Mouse (Mus musculus) kidney, adult 2 months (tissue): ENCODE results near the gene Agap3. TPM values are rescaled to one million over a fixed set of nuclear protein-coding genes. Genes with fewer than 3 reads are reported as not detected.
A peak's percentile ranks its signal among the peaks of the same experiment; 100 is the strongest.

ENCODE experiments used
- DNase-seq: peaks from one replicate; pipeline ENCODE4 v3.0.0; 2021
- H3K27ac ChIP-seq: fragments of 200-500 bp; 2 replicates; pipeline ENCODE4 v1.5.1; 2012; ENCODE audit warnings: low read depth, low read length, control low read depth, inconsistent platforms; ENCODE audit not compliant: insufficient read depth
- H3K27me3 ChIP-seq: fragments of 200-500 bp; replicated peaks from 2 replicates; pipeline ENCODE4 v1.6.1; 2012; ENCODE audit warnings: mild to moderate bottlenecking, moderate library complexity, low read length, inconsistent platforms; ENCODE audit not compliant: control insufficient read depth, insufficient read depth
- H3K36me3 ChIP-seq: fragments of 200-500 bp; 2 replicates; pipeline ENCODE4 v1.6.1; 2012; ENCODE audit warnings: mild to moderate bottlenecking, moderate library complexity, low read length, inconsistent platforms; ENCODE audit not compliant: control insufficient read depth, insufficient read depth
- H3K4me1 ChIP-seq: fragments of 200-500 bp; 2 replicates; pipeline ENCODE4 v1.6.1; 2011; ENCODE audit warnings: low read length; ENCODE audit not compliant: control insufficient read depth, insufficient read depth
- H3K4me3 ChIP-seq: fragments of 200-500 bp; 2 replicates; pipeline ENCODE4 v1.5.1; 2011; ENCODE audit warnings: mild to moderate bottlenecking, low read depth, low read length, control low read depth; ENCODE audit not compliant: insufficient read depth
- CTCF ChIP-seq: fragments of 200-500 bp; conservative IDR thresholded peaks from 2 replicates; pipeline ENCODE4 v1.5.1; 2011; ENCODE audit warnings: low read depth, mild to moderate bottlenecking, control low read depth, low read length, moderate library complexity, mixed read lengths; ENCODE audit not compliant: insufficient read depth, insufficient read length
- POLR2A ChIP-seq: fragments of 200-500 bp; IDR thresholded peaks from one replicate; pipeline ENCODE4 v1.6.1; 2011; ENCODE audit warnings: low read depth, low read length, control low read depth
- WGBS: fragments of 180-500 bp; shearing (Covaris S2); methylation state at CpG from one replicate; pipeline ENCODE4 v1.1.7; 2018; 5-methylcytosine and 5-hydroxymethylcytosine counted together
- polyA plus RNA-seq: library from polyadenylated mRNA; depleted of rRNA; stranded (reverse); fragments of >200 nt; gene quantifications from 2 replicates; pipeline ENCODE4 v1.2.3, GENCODE M21; 2012

Agap3 gene
- polyA plus RNA-seq, 1 experiment = 62.3 TPM

DNA sequence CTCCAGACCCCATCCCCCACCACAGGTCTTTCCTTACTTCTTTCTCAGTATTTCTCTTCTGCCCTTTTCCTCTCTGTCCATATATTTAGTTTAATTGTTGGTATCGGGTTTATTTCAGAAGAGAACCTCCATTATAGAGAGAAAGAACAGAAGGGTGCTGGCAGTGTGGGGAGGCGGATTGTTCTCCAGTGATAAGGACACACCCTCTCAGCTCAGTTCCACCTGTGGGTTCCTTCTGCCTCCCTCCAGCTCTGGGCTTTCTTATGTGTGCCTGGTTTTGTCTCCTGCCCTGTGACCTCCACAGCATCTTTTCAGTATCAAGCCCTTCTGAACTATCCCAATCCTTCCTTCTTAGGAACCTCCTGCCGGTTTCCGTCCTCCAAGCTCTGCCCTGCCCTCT is 72.5 kb downstream of the Agap3 start:
- Histone ChIP-seq H3K27ac (no peak overlapping the region), H3K4me3 (no peak overlapping the region), H3K36me3 (no peaks in the 10 kb centered on the region), H3K4me1 (no peaks in the 10 kb centered on the region), H3K27me3 (peaks cover 4% of the 10 kb centered on the region)
- no peak for DNase-seq
- TF ChIP-seq CTCF (no peak), POLR2A (no peak)
- WGBS = 18% methylated on average over 4 of the region's 4 CpGs

DNA sequence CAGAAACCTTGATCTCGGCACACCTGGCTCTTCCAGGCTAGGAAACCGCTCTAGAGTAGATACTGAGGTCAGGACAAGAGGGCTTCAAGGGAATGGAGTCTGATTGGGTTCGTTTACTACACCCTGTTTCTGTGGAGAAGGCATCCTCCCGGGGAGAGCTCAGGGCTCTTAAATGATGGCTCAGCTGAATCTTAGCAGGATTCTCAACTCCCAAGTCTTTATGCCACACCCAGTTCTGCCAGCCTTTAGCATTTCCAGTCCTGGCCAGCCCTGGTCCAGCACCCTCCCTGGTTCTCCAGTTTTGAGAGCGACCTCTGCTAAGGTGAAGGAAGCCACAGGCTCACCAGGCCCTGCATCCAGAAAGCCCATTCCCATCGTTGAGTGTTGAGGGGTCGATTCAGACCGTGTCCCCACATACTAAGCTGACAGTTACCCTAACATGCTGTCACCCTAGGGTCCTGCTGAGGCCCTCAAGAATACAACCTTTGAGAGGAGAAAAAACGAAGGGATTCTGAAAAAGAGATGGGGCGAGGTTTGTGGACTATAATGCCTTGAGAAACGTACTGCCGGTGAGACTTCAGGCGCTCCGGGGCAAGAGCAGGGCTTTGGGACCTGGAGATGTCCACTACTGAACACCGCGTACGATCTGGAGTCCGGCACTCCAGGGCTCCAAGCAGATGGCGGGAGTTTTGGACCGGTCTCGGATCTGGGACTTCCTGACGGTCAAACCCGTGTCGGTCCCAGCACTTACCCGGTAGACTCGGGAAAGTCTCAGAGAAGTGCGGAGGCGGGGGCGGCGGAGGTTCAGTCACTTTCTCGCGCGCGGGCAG is 73.6 kb downstream of the Agap3 start:
- DNase-seq = no peak
- H3K36me3 ChIP-seq = no peaks in the 10 kb centered on the region
- no peak for TF ChIP-seq POLR2A
- peaks cover 4% of the 10 kb centered on the region for H3K27me3 ChIP-seq
- 4% methylated on average over 34 of the region's 34 CpGs for WGBS
- no peak overlapping the region for H3K27ac ChIP-seq
- H3K4me3 ChIP-seq = no peak overlapping the region
- no peaks in the 10 kb centered on the region for H3K4me1 ChIP-seq

DNA sequence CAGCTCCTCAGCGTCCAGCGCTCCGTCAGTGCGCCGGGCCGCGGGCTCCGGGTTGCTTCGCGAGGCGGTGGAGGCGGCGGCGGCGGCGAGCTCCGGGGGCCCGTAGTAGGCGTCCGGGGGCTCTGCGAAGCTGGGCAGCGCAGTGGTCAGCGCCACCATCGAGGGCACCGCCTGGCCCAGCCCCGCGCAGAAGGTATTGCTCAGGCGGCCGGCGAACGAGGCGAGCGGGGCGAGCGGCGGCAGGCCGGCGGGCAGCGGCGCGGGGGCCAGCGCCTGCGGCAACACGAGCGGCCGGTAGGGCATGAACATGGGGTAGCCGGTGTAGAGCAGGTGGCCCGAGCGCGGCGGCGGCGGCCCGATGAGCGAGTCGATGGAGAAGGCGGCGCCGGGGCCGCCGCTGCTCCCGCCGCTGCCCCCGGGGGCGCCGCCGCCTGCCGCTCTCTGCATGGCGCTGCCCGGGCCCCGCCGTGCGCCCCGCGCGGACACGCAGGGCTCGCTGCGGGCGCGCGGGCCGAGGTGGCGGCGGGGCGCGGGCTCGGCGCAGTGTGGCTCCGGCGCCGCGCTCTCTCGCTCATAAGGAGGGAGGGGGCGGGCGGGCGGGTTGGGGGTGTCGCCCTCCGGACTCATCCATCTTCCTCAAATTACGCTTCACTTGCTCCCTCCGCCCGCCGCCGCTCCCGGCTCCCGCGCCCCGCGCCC is 74.4 kb downstream of the Agap3 start:
- Histone ChIP-seq H3K27ac (no peak overlapping the region), H3K4me3 (peak overlapping the region; percentile 9; the same call in 1 of the 2 replicates), H3K4me1 (no peaks in the 10 kb centered on the region), H3K27me3 (peaks cover 4% of the 10 kb centered on the region), H3K36me3 (no peaks in the 10 kb centered on the region)
- TF ChIP-seq POLR2A = no peak
- TF ChIP-seq CTCF = no peak
- WGBS = 1% methylated on average over 83 of the region's 109 CpGs
- no peak for DNase-seq

DNA sequence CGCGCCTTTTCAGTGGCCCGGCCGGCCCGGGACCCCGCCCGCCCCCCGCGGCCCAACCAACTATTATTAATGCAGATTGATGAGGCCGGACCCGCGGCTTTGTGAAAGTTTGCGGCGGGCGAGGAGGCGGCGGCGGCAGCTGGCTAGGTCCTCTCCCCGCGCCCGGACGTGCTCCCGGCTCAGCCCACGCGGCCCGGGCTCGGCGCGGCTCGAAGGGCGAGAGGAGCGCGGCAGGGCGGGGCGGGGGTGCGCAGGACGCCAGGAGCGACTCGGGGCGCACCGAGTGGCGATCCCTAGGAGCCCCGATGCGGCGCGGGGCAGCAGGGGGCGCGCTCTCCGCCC is 74.9 kb downstream of the Agap3 start, which contains the start of gene Gbx1:
Gbx1 (minus strand) TSS at position 314 of the 342 bp plus-strand sequence.
- Histone ChIP-seq H3K4me3 (peak within 1 kb of the TSS; percentile 9), H3K27ac (no peak within 1 kb of the TSS), H3K36me3 (no peaks in the 10 kb centered on the region), H3K4me1 (no peaks in the 10 kb centered on the region), H3K27me3 (peaks cover 4% of the 10 kb centered on the region)
- TF ChIP-seq CTCF (no peak), POLR2A (no peak)
- WGBS = 2% methylated on average over 48 of the region's 49 CpGs
- no peak for DNase-seq

DNA sequence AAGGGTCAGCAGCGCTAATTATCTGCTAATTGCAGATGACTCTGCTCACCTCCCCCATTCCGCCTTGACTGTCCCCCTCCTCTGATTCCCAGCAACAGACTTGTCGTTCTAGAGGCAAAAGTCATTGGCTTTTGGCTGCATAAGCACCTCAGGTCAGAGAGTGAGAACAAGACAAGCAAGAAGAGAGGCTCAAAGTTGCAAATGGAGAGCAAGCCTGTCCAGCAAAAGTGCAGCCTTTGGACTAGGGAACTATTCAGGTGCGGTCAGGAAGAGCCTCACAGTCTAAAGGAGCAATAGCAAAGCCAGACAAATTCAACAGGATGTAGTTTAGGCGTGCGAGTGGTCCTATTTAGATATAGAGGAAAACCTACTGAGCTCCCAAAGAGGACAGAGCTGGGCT is 75.8 kb downstream of the Agap3 start:
- Histone ChIP-seq H3K4me3 (no peak overlapping the region), H3K4me1 (no peaks in the 10 kb centered on the region), H3K27me3 (peaks cover 4% of the 10 kb centered on the region), H3K36me3 (no peaks in the 10 kb centered on the region), H3K27ac (no peak overlapping the region)
- no peak for DNase-seq
- TF ChIP-seq POLR2A = no peak
- no peak for TF ChIP-seq CTCF
- 17% methylated on average over 6 of the region's 6 CpGs for WGBS

DNA sequence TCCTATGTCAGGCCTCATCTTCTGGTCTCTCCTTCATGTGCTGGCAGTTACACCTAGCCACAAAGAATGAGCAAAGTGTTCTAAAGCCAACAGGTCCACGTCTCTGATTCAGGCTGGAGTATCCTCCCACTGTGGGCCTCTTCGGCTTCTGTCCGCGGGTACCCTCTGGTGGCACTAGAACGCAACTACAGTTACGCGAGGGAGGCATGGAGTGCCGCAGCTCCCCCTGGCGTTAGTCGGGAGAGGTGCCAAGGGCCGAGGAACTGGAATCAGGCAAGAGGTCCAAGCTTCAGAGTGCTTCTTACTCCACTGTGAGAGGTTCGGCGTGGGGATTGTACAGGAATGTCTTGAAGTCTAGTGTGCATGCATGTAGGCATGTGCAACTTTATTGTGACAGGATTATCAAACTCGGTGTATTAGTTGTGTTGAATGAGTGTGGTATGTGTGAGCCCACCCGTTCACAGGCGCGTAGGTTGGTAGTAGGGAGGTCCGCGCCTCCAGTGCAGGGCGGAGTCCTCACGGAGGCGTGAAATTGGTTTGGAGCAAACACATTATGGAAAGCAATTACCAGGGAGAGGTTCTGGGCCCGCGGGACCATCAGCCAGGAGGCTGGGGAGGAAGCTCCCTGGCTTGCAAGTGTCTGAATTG is 78.2 kb downstream of the Agap3 start:
- Histone ChIP-seq H3K4me3 (no peak overlapping the region), H3K27me3 (peaks cover 4% of the 10 kb centered on the region), H3K27ac (no peak overlapping the region), H3K4me1 (no peaks in the 10 kb centered on the region), H3K36me3 (no peaks in the 10 kb centered on the region)
- DNase-seq = peak; percentile 93
- TF ChIP-seq POLR2A (no peak), CTCF (peak; percentile 100)
- WGBS = 8% methylated on average over 24 of the region's 24 CpGs

DNA sequence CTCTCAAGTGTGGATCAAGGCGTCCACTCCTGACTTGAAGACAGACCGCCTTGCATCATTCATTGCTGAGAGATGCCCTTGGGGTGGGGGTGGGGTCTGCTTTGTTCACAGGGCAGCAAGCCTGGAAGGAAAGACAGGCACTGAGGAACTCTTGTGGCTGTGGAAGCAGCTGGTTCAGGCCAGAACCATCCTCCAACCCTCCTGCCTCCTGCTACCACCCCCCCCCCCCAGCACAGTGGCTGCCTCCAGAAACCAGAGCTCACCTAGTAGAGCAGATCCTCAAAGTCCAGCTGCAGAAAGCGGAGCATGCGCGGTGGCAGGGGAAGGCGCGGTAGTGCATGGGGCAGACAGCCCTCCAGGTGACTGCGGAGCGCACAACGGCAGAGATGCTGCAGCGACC is 81.4 kb downstream of the Agap3 start:
- no peaks in the 10 kb centered on the region for H3K27me3 ChIP-seq
- no peak overlapping the region for H3K4me3 ChIP-seq
- 74% methylated on average over 11 of the region's 11 CpGs for WGBS
- H3K27ac ChIP-seq = no peak overlapping the region
- DNase-seq = no peak
- no peaks in the 10 kb centered on the region for H3K36me3 ChIP-seq
- TF ChIP-seq POLR2A (no peak), CTCF (no peak)
- no peaks in the 10 kb centered on the region for H3K4me1 ChIP-seq
